Mouse (Mus musculus): ENCODE measurements around the gene Akr1c12.

GRCm38 (mm10) chr13:4230841-4231623 lies 48.2 kb downstream of the Akr1c12 start:
- TF ChIP-seq CTCF (IDR thresholded peaks at IDR 0.05; ENCODE audit: low read depth, low read length) (no peak), POLR2A (IDR thresholded peaks at IDR 0.05; ENCODE audit: borderline replicate concordance, low read depth, low read length) (no peak)

Data from bone marrow macrophage, adult 2 months (primary cell).